Mouse (Mus musculus) frontal cortex, postnatal 25 days (tissue): ENCODE measurements around the gene Nlrp4b.
"Not testable (repeated sequence)": the region's sequence is repeated elsewhere in the genome, so short reads cannot be mapped to it uniquely, and the experiment has no call there.

Experiments
- DNase-seq, 2 experiments: peaks; one replicate each; pipeline ENCODE4 v3.0.0; 2022; ENCODE audit warnings: low spot score in 2 of 2

Nlrp4b gene

DNA sequence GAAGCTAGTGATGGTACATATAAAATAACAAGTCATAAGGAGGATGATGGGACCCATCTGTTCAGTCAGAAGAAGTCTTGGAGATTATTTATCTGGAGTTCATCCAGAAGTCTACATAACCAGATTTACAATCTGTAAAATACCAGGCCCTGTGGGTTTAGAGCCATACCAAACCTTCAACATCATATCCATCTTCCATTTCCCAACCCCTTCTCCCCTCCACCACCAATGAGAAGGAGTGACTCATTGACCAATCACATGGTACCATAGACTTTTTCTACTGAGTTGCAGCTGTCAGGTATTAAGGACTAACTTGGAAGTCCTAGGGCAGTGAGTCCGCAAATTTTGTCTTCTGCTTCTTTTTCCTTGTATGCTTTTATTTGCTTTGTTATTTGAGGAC, at the start of gene Nlrp4b:
Gene Nlrp4b, plus strand, starts transcription at position 301 of the 400 bp plus-strand sequence.
- no peak for DNase-seq

DNA sequence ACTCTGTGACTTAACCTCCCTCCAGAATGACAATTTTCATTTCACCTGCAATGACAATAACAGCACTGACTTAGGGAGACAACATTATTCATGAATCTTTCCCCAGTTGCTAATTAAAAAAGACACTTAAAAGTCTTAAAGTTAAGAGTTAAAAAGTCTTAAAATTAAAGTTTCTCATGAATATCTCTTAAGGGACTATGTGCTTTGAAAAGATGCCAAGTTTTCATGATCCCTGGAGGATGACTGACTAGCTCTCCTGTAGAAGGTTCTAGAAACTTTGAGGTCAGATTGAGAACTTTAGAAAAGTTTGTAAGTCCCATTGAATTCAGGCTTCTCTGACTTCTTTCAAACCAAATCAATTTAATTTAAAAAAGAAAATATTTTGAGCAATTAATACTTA, 66.7 kb downstream of the Nlrp4b start, which contains the start of gene Vmn1r71:
Gene Vmn1r71, minus strand, starts transcription at position 101 of the 400 bp plus-strand sequence.
- DNase-seq = no peak

DNA sequence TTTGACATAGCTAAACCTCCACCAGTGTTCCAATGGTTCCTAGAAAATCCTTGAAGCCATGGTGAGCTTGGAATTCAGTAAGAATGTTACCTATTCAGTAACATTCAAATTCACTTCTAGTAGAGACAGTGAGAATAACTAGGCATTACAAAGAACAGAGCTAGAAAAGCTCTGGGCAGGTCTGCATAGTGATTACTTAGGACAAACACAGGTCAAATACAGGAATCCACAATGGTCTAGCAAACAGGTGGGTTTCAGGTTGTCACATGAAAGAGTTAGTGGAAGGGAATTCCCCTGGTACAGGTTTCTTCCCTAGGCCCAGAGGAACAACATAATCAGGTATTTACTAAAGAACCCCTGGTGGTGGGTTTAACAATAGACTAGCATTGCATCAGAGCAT, 70.0 kb downstream of the Nlrp4b start:
- DNase-seq = not testable (repeated sequence)
